Mouse (Mus musculus) midbrain, embryonic 11.5 days (tissue): ENCODE data around the gene Tgif2. TPM values are rescaled to one million over a fixed set of nuclear protein-coding genes. Genes with fewer than 3 reads are reported as not detected.

ENCODE experiments used
- ATAC-seq: fragments of 200-750 bp; cut with Nextera tagmentation; 2 replicates; pipeline ENCODE4 v1.8.0; 2017; ENCODE audit warnings: moderate TSS enrichment, moderate library complexity; ENCODE audit not compliant: low FRiP score
- DNase-seq: peaks from one replicate; pipeline ENCODE4 v3.0.0; 2015; ENCODE audit warnings: low spot score; ENCODE audit errors: missing footprints
- H3K27ac ChIP-seq: fragments of 300-500 bp; sonication (generic); 2 replicates; pipeline ENCODE4 v1.5.1; 2014; ENCODE audit warnings: low read depth, low read length
- H3K27me3 ChIP-seq: fragments of 300-500 bp; sonication (generic); 2 replicates; pipeline ENCODE4 v1.6.1; 2014; ENCODE audit warnings: mild to moderate bottlenecking, low read length, moderate library complexity, mixed read lengths; ENCODE audit not compliant: control insufficient read depth, insufficient read depth
- H3K36me3 ChIP-seq: fragments of 300-500 bp; sonication (generic); 2 replicates; pipeline ENCODE4 v1.6.1; 2014; ENCODE audit warnings: mild to moderate bottlenecking, low read length, moderate library complexity, mixed read lengths; ENCODE audit not compliant: control insufficient read depth, insufficient read depth
- H3K4me1 ChIP-seq: fragments of 300-500 bp; sonication (generic); 2 replicates; pipeline ENCODE4 v1.6.1; 2014; ENCODE audit warnings: low read length; ENCODE audit not compliant: control insufficient read depth, insufficient read depth
- H3K4me2 ChIP-seq: fragments of 300-500 bp; sonication (generic); 2 replicates; pipeline ENCODE4 v1.6.1; 2014; ENCODE audit warnings: mild to moderate bottlenecking, moderate library complexity
- H3K4me3 ChIP-seq: fragments of 300-500 bp; sonication (generic); 2 replicates; pipeline ENCODE4 v1.5.1; 2014; ENCODE audit warnings: low read depth, low read length
- H3K9ac ChIP-seq: fragments of 300-500 bp; sonication (generic); 2 replicates; pipeline ENCODE4 v1.6.1; 2014; ENCODE audit warnings: low read length
- H3K9me3 ChIP-seq: fragments of 300-500 bp; sonication (generic); 2 replicates; pipeline ENCODE4 v1.6.1; 2016; ENCODE audit warnings: low read length; ENCODE audit not compliant: control insufficient read depth
- WGBS: fragments of 180-500 bp; shearing (Covaris S2); extraction: QIAGEN DNeasy Blood & Tissue Kit; methylation state at CpG from one replicate; pipeline ENCODE4 v1.1.7; 2014; 5-methylcytosine and 5-hydroxymethylcytosine counted together
- polyA plus RNA-seq: library from polyadenylated mRNA; unstranded; fragments of >200 nt; fragmentation: Nextera tagmentation; extraction: Ambion mirVana; gene quantifications from 2 replicates; pipeline ENCODE4 v1.2.1, GENCODE M21; 2014

The Tgif2 gene
- polyA plus RNA-seq, 1 experiment from 2014 or later, result 88.6 TPM

GRCm38 (mm10) chr2:156841028-156841840 is 1.4 kb downstream of the Tgif2 start:
- Histone ChIP-seq H3K27ac (peak overlapping the region; percentile 92), H3K4me1 (peaks cover 35% of the 10 kb centered on the region), H3K9me3 (no peaks in the 10 kb centered on the region), H3K9ac (peak overlapping the region; percentile 95), H3K36me3 (no peaks in the 10 kb centered on the region; the same call in 1 of the 2 replicates), H3K4me3 (peak overlapping the region; percentile 86), H3K4me2 (peak overlapping the region; percentile 64), H3K27me3 (no peaks in the 10 kb centered on the region)
- WGBS, result under 1% methylated on average over 41 of the region's 42 CpGs
- DNase-seq (peak; percentile 96), ATAC-seq (peak; percentile 6; the same call in 1 of the 2 replicates)

- Histone ChIP-seq H3K9me3 (no peaks in the 10 kb centered on the region), H3K4me2 (peak overlapping the region; percentile 64), H3K27ac (peak overlapping the region; percentile 21; the same call in 1 of the 2 replicates), H3K36me3 (peaks cover 2% of the 10 kb centered on the region; the same call in 1 of the 2 replicates), H3K4me3 (peak overlapping the region; percentile 86), H3K9ac (peak overlapping the region; percentile 95), H3K4me1 (peaks cover 35% of the 10 kb centered on the region), H3K27me3 (no peaks in the 10 kb centered on the region)
- no peak for ATAC-seq
- no peak for DNase-seq
- 2% methylated on average over 20 of the region's 20 CpGs for WGBS
These were observed 2.3 kb downstream of the Tgif2 start for GRCm38 (mm10) chr2:156841841-156842706.

GRCm38 (mm10) chr2:156842711-156843110 is 2.9 kb downstream of the Tgif2 start:
- H3K4me2 ChIP-seq, result peak overlapping the region; percentile 64
- H3K9me3 ChIP-seq, result no peaks in the 10 kb centered on the region
- peak overlapping the region; percentile 95 for H3K9ac ChIP-seq
- DNase-seq, result no peak
- no peak overlapping the region for H3K27ac ChIP-seq
- peak overlapping the region; percentile 86 for H3K4me3 ChIP-seq
- WGBS, result 16% methylated on average over 11 of the region's 11 CpGs
- H3K27me3 ChIP-seq, result no peaks in the 10 kb centered on the region
- H3K36me3 ChIP-seq, result peaks cover 8% of the 10 kb centered on the region; the same call in 1 of the 2 replicates
- no peak for ATAC-seq
- H3K4me1 ChIP-seq, result peaks cover 35% of the 10 kb centered on the region

GRCm38 (mm10) chr2:156843331-156843730 is 3.5 kb downstream of the Tgif2 start:
- Histone ChIP-seq H3K4me2 (peak overlapping the region; percentile 64; the same call in 1 of the 2 replicates), H3K4me3 (no peak overlapping the region), H3K4me1 (peaks cover 35% of the 10 kb centered on the region), H3K9me3 (no peaks in the 10 kb centered on the region), H3K9ac (no peak overlapping the region), H3K27me3 (no peaks in the 10 kb centered on the region), H3K36me3 (peaks cover 12% of the 10 kb centered on the region; the same call in 1 of the 2 replicates), H3K27ac (no peak overlapping the region)
- DNase-seq (no peak), ATAC-seq (no peak)
- 90% methylated on average over 10 of the region's 10 CpGs for WGBS

- Histone ChIP-seq H3K27ac (no peak overlapping the region; the same call in 1 of the 2 replicates), H3K36me3 (peaks cover 13% of the 10 kb centered on the region; the same call in 1 of the 2 replicates), H3K4me3 (no peak overlapping the region), H3K9me3 (no peaks in the 10 kb centered on the region), H3K9ac (no peak overlapping the region), H3K4me2 (no peak overlapping the region), H3K27me3 (no peaks in the 10 kb centered on the region), H3K4me1 (peaks cover 33% of the 10 kb centered on the region)
- WGBS, result 63% methylated on average over 10 of the region's 10 CpGs
- ATAC-seq (no peak), DNase-seq (no peak)
These were observed 4.9 kb downstream of the Tgif2 start for GRCm38 (mm10) chr2:156844715-156845114.

- Histone ChIP-seq H3K36me3 (peaks cover 23% of the 10 kb centered on the region), H3K9ac (no peak overlapping the region), H3K4me2 (no peak overlapping the region), H3K27me3 (no peaks in the 10 kb centered on the region), H3K27ac (no peak overlapping the region), H3K4me3 (no peak overlapping the region), H3K4me1 (peaks cover 22% of the 10 kb centered on the region), H3K9me3 (no peaks in the 10 kb centered on the region)
- WGBS, result 64% methylated on average over 6 of the region's 6 CpGs
- DNase-seq (no peak), ATAC-seq (no peak)
These were observed 7.8 kb downstream of the Tgif2 start for GRCm38 (mm10) chr2:156847653-156848052.

GRCm38 (mm10) chr2:156848526-156849182 is 8.8 kb downstream of the Tgif2 start:
- Histone ChIP-seq H3K4me3 (no peak overlapping the region), H3K27ac (no peak overlapping the region), H3K4me1 (peaks cover 12% of the 10 kb centered on the region), H3K27me3 (no peaks in the 10 kb centered on the region), H3K36me3 (peaks cover 23% of the 10 kb centered on the region), H3K9me3 (no peaks in the 10 kb centered on the region), H3K4me2 (no peak overlapping the region), H3K9ac (no peak overlapping the region)
- WGBS, result 91% methylated on average over 6 of the region's 6 CpGs
- no peak for ATAC-seq
- no peak for DNase-seq

GRCm38 (mm10) chr2:156850505-156850904 is 10.7 kb downstream of the Tgif2 start:
- 94% methylated on average over 5 of the region's 5 CpGs for WGBS
- Histone ChIP-seq H3K27me3 (no peaks in the 10 kb centered on the region), H3K36me3 (peaks cover 23% of the 10 kb centered on the region), H3K4me2 (no peak overlapping the region), H3K9me3 (no peaks in the 10 kb centered on the region), H3K4me1 (no peaks in the 10 kb centered on the region; the same call in 1 of the 2 replicates), H3K9ac (no peak overlapping the region), H3K4me3 (no peak overlapping the region), H3K27ac (no peak overlapping the region)
- ATAC-seq, result no peak
- DNase-seq, result no peak
